Mouse (Mus musculus): ENCODE measurements at regions not wholly inside any gene's neighbourhood (a gene's known extent, or its start where the extent isn't known, plus 50 kb on each side); places are given as distances from the start of the nearest gene placed in this dataset.
A peak's percentile ranks its signal among the peaks of the same experiment; 100 is the strongest.

- H3K9ac ChIP-seq (replicated peaks; ENCODE audit: low read depth, low read length): peak overlapping the region; percentile 41
- no peaks in the 10 kb centered on the region for H3K36me3 ChIP-seq (ENCODE audit: control insufficient read depth, insufficient read depth, low read length)
- under 1% methylated on average over 16 of the region's 16 CpGs for WGBS
- no peaks in the 10 kb centered on the region for H3K27me3 ChIP-seq (ENCODE audit: control insufficient read depth, insufficient read depth, low read length)
- no peaks in the 10 kb centered on the region for H3K4me1 ChIP-seq (ENCODE audit: control insufficient read depth, insufficient read depth, low read length)
- peak overlapping the region; percentile 87 for H3K27ac ChIP-seq (ENCODE audit: low read length)
- H3K4me3 ChIP-seq (ENCODE audit: low read depth, low read length): peak overlapping the region; percentile 61
- ATAC-seq (ENCODE audit: insufficient number of reproducible peaks, insufficient read depth, low FRiP score, low read depth): no peak
- H3K4me2 ChIP-seq (replicated peaks; ENCODE audit: low read depth, low read length): peak overlapping the region; percentile 33
- H3K9me3 ChIP-seq (ENCODE audit: control insufficient read depth, low read depth, low read length): no peaks in the 10 kb centered on the region
Measured at GRCm38 (mm10) chr2:18587746-18588231, 84.4 kb upstream of the Commd3 start.

GRCm38 (mm10) chr2:18586925-18587724 is 85.1 kb upstream of the Commd3 start:
- Histone ChIP-seq H3K4me3 (ENCODE audit: low read depth, low read length) (peak overlapping the region; percentile 61), H3K36me3 (ENCODE audit: control insufficient read depth, insufficient read depth, low read length) (no peaks in the 10 kb centered on the region), H3K27me3 (ENCODE audit: control insufficient read depth, insufficient read depth, low read length) (no peaks in the 10 kb centered on the region), H3K27ac (ENCODE audit: low read length) (peak overlapping the region; percentile 87), H3K9ac (replicated peaks; ENCODE audit: low read depth, low read length) (peak overlapping the region; percentile 41), H3K4me2 (replicated peaks; ENCODE audit: low read depth, low read length) (peak overlapping the region; percentile 33), H3K4me1 (ENCODE audit: control insufficient read depth, insufficient read depth, low read length) (no peaks in the 10 kb centered on the region), H3K9me3 (ENCODE audit: control insufficient read depth, low read depth, low read length) (no peaks in the 10 kb centered on the region)
- ATAC-seq (ENCODE audit: insufficient number of reproducible peaks, insufficient read depth, low FRiP score, low read depth): peak; percentile 77
- under 1% methylated on average over 31 of the region's 31 CpGs for WGBS

DNA sequence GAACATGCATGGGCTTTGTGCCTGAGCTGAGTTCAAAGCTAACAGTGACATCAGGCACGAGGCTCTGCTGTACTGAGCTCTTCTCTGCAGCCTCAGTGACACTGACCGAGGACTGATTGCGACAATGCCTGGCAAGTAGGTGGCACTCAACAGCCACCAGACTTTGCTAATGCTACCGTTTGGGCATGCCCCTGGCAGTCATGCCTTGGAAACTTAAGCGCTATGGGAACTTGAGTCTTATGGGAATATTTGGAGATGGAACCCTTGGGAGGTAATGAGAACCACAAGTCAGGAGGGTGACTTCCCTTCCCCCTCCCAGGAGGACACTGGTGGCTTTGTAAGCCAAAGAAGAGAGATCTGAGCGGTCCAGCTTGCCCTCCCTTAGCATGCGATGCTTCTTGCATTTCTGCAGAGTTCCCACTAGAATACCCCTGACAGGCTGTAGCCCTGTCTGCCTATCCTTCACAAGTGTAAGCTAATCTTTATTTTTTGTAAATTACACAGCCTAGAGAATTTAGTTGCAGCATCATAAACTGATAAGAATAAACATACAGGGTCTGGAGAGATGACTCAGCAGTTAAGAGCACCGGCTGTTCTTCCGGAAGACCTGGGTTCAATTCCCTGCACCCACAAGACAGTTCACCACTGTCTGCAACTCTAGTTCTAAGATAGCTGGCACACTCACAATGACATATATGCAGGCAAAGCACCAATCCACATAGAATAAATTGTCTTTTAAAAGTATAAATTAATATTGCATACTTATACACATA is 86.4 kb upstream of the Commd3 start:
- Histone ChIP-seq H3K4me3 (ENCODE audit: low read depth, low read length) (no peak overlapping the region), H3K36me3 (ENCODE audit: control insufficient read depth, insufficient read depth, low read length) (no peaks in the 10 kb centered on the region), H3K27me3 (ENCODE audit: control insufficient read depth, insufficient read depth, low read length) (no peaks in the 10 kb centered on the region), H3K9ac (replicated peaks; ENCODE audit: low read depth, low read length) (no peak overlapping the region), H3K4me1 (ENCODE audit: control insufficient read depth, insufficient read depth, low read length) (no peaks in the 10 kb centered on the region), H3K9me3 (ENCODE audit: control insufficient read depth, low read depth, low read length) (no peaks in the 10 kb centered on the region), H3K4me2 (replicated peaks; ENCODE audit: low read depth, low read length) (no peak overlapping the region), H3K27ac (ENCODE audit: low read length) (no peak overlapping the region)
- WGBS: 55% methylated on average over 9 of the region's 9 CpGs
- ATAC-seq (ENCODE audit: insufficient number of reproducible peaks, insufficient read depth, low FRiP score, low read depth): no peak

DNA sequence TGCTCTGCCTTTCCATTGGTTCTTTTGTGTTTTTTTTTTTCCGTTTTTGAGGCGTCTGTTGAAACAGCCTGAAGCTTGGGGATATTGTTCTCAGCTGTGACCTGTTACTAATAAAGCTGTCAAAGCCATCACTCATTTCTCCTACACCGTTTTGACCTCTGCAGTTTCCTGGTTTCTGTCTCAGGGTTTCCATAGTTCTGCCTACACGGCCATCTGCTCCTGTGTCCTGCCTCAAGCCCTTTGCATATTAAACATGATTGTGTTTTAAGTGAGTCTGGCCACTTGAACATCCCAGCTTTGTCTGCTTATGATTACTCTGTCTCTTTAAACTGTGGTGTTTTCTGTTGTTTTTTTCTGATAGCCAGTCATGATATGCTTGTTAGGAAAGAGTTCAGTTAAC is 114.1 kb upstream of the Commd3 start:
- Histone ChIP-seq H3K9me3 (ENCODE audit: control insufficient read depth, low read depth, low read length) (no peaks in the 10 kb centered on the region), H3K9ac (replicated peaks; ENCODE audit: low read depth, low read length) (no peak overlapping the region), H3K4me2 (replicated peaks; ENCODE audit: low read depth, low read length) (no peak overlapping the region), H3K36me3 (ENCODE audit: control insufficient read depth, insufficient read depth, low read length) (no peaks in the 10 kb centered on the region), H3K4me1 (ENCODE audit: control insufficient read depth, insufficient read depth, low read length) (no peaks in the 10 kb centered on the region), H3K27me3 (ENCODE audit: control insufficient read depth, insufficient read depth, low read length) (no peaks in the 10 kb centered on the region), H3K4me3 (ENCODE audit: low read depth, low read length) (no peak overlapping the region), H3K27ac (ENCODE audit: low read length) (no peak overlapping the region)
- ATAC-seq (ENCODE audit: insufficient number of reproducible peaks, insufficient read depth, low FRiP score, low read depth): no peak
- WGBS: 41% methylated on average over 4 of the region's 4 CpGs

GRCm38 (mm10) chr2:18547964-18548643 is 124.1 kb upstream of the Commd3 start:
- ATAC-seq (ENCODE audit: insufficient number of reproducible peaks, insufficient read depth, low FRiP score, low read depth): no peak
- H3K4me3 ChIP-seq (ENCODE audit: low read depth, low read length): no peak overlapping the region
- H3K4me1 ChIP-seq (ENCODE audit: control insufficient read depth, insufficient read depth, low read length): no peaks in the 10 kb centered on the region
- H3K27ac ChIP-seq (ENCODE audit: low read length): no peak overlapping the region
- H3K36me3 ChIP-seq (ENCODE audit: control insufficient read depth, insufficient read depth, low read length): no peaks in the 10 kb centered on the region
- H3K9ac ChIP-seq (replicated peaks; ENCODE audit: low read depth, low read length): no peak overlapping the region
- no peak overlapping the region for H3K4me2 ChIP-seq (replicated peaks; ENCODE audit: low read depth, low read length)
- 70% methylated on average over 5 of the region's 5 CpGs for WGBS
- no peaks in the 10 kb centered on the region for H3K9me3 ChIP-seq (ENCODE audit: control insufficient read depth, low read depth, low read length)
- no peaks in the 10 kb centered on the region for H3K27me3 ChIP-seq (ENCODE audit: control insufficient read depth, insufficient read depth, low read length)

GRCm38 (mm10) chr2:18524387-18524786 is 131.8 kb upstream of the Dnajc1 start:
- Histone ChIP-seq H3K4me1 (ENCODE audit: control insufficient read depth, insufficient read depth, low read length) (no peaks in the 10 kb centered on the region), H3K9ac (replicated peaks; ENCODE audit: low read depth, low read length) (no peak overlapping the region), H3K27me3 (ENCODE audit: control insufficient read depth, insufficient read depth, low read length) (no peaks in the 10 kb centered on the region), H3K4me3 (ENCODE audit: low read depth, low read length) (no peak overlapping the region), H3K4me2 (replicated peaks; ENCODE audit: low read depth, low read length) (no peak overlapping the region), H3K27ac (ENCODE audit: low read length) (no peak overlapping the region), H3K36me3 (ENCODE audit: control insufficient read depth, insufficient read depth, low read length) (no peaks in the 10 kb centered on the region), H3K9me3 (ENCODE audit: control insufficient read depth, low read depth, low read length) (no peaks in the 10 kb centered on the region)
- no peak for ATAC-seq (ENCODE audit: insufficient number of reproducible peaks, insufficient read depth, low FRiP score, low read depth)
- WGBS: 82% methylated on average over 7 of the region's 7 CpGs

GRCm38 (mm10) chr2:18523911-18524310 is 131.3 kb upstream of the Dnajc1 start:
- H3K27ac ChIP-seq (ENCODE audit: low read length): no peak overlapping the region
- H3K4me2 ChIP-seq (replicated peaks; ENCODE audit: low read depth, low read length): no peak overlapping the region
- H3K4me3 ChIP-seq (ENCODE audit: low read depth, low read length): no peak overlapping the region
- H3K27me3 ChIP-seq (ENCODE audit: control insufficient read depth, insufficient read depth, low read length): no peaks in the 10 kb centered on the region
- H3K9me3 ChIP-seq (ENCODE audit: control insufficient read depth, low read depth, low read length): no peaks in the 10 kb centered on the region
- no peaks in the 10 kb centered on the region for H3K36me3 ChIP-seq (ENCODE audit: control insufficient read depth, insufficient read depth, low read length)
- ATAC-seq (ENCODE audit: insufficient number of reproducible peaks, insufficient read depth, low FRiP score, low read depth): no peak
- no peaks in the 10 kb centered on the region for H3K4me1 ChIP-seq (ENCODE audit: control insufficient read depth, insufficient read depth, low read length)
- 69% methylated on average over 3 of the region's 3 CpGs for WGBS
- no peak overlapping the region for H3K9ac ChIP-seq (replicated peaks; ENCODE audit: low read depth, low read length)

DNA sequence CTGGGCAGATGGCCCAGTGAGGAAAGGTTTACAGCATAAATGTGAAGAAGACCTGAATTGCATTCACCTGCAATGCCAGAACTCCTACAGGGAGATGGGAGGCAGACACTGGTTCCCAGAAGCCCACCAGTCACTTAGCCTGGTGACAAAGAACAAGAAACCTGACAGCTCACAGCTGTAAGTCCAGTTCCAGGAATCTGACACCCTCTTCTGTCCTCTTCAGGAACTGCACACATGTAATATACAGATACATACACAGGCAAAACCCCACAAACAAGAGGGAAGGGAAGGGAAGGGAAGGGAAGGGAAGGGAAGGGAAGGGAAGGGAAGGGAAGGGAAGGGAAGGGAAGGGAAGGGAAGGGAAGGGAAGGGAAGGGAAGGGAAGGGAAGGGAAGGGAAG is 120.8 kb upstream of the Dnajc1 start:
- no peak overlapping the region for H3K9ac ChIP-seq (replicated peaks; ENCODE audit: low read depth, low read length)
- H3K36me3 ChIP-seq (ENCODE audit: control insufficient read depth, insufficient read depth, low read length): no peaks in the 10 kb centered on the region
- no peak overlapping the region for H3K4me3 ChIP-seq (ENCODE audit: low read depth, low read length)
- no peaks in the 10 kb centered on the region for H3K4me1 ChIP-seq (ENCODE audit: control insufficient read depth, insufficient read depth, low read length)
- no peaks in the 10 kb centered on the region for H3K27me3 ChIP-seq (ENCODE audit: control insufficient read depth, insufficient read depth, low read length)
- H3K4me2 ChIP-seq (replicated peaks; ENCODE audit: low read depth, low read length): no peak overlapping the region
- no peaks in the 10 kb centered on the region for H3K9me3 ChIP-seq (ENCODE audit: control insufficient read depth, low read depth, low read length)
- no peak overlapping the region for H3K27ac ChIP-seq (ENCODE audit: low read length)
- ATAC-seq (ENCODE audit: insufficient number of reproducible peaks, insufficient read depth, low FRiP score, low read depth): no peak

Measured in stomach, embryonic 14.5 days (tissue).